Mouse (Mus musculus): ENCODE measurements around the gene Hs3st5.
A peak's percentile ranks its signal among the peaks of the same experiment; 100 is the strongest.
"Not testable (repeated sequence)": the region's sequence is repeated elsewhere in the genome, so short reads cannot be mapped to it uniquely, and the experiment has no call there.

Hs3st5 gene

GRCm38 (mm10) chr10:36557673-36558072 lies 51.1 kb downstream of the Hs3st5 start:
- DNase-seq (ENCODE audit: low spot score in 2 of 2): no peak

GRCm38 (mm10) chr10:36558736-36559135 lies 52.1 kb downstream of the Hs3st5 start:
- DNase-seq (ENCODE audit: low spot score in 2 of 2): no peak

- no peak for DNase-seq (ENCODE audit: low spot score in 2 of 2)
Observed at GRCm38 (mm10) chr10:36567258-36567657, 60.6 kb downstream of the Hs3st5 start.

GRCm38 (mm10) chr10:36572540-36572939 lies 65.9 kb downstream of the Hs3st5 start:
- no peak for DNase-seq (ENCODE audit: low spot score in 2 of 2)

GRCm38 (mm10) chr10:36578375-36579145 lies 71.9 kb downstream of the Hs3st5 start:
- DNase-seq (ENCODE audit: low spot score in 2 of 2): no peak

- DNase-seq (ENCODE audit: low spot score in 2 of 2): no peak
Observed at GRCm38 (mm10) chr10:36610400-36610799, 103.8 kb downstream of the Hs3st5 start.

GRCm38 (mm10) chr10:36611415-36611814 lies 104.8 kb downstream of the Hs3st5 start:
- not testable (repeated sequence) for DNase-seq (ENCODE audit: low spot score in 2 of 2)

- DNase-seq (ENCODE audit: low spot score in 2 of 2): no peak
Observed at GRCm38 (mm10) chr10:36623037-36623436, 116.4 kb downstream of the Hs3st5 start.

GRCm38 (mm10) chr10:36627952-36628351 lies 121.3 kb downstream of the Hs3st5 start:
- no peak for DNase-seq (ENCODE audit: low spot score in 2 of 2)

- DNase-seq (ENCODE audit: low spot score in 2 of 2): no peak
Observed at GRCm38 (mm10) chr10:36631746-36632145, 125.1 kb downstream of the Hs3st5 start.

- no peak for DNase-seq (ENCODE audit: low spot score in 2 of 2)
Observed at GRCm38 (mm10) chr10:36650653-36651052, 144.0 kb downstream of the Hs3st5 start.

GRCm38 (mm10) chr10:36713974-36714373 lies 207.4 kb downstream of the Hs3st5 start:
- DNase-seq (ENCODE audit: low spot score in 2 of 2): no peak

GRCm38 (mm10) chr10:36726239-36726638 lies 219.6 kb downstream of the Hs3st5 start:
- DNase-seq (ENCODE audit: low spot score in 2 of 2): no peak

GRCm38 (mm10) chr10:36729361-36730098 lies 222.9 kb downstream of the Hs3st5 start:
- DNase-seq (ENCODE audit: low spot score in 2 of 2): peak in 1 of 2 experiments; percentile 21

- DNase-seq (ENCODE audit: low spot score in 2 of 2): no peak
Observed at GRCm38 (mm10) chr10:36739375-36739774, 232.8 kb downstream of the Hs3st5 start.

GRCm38 (mm10) chr10:36750021-36750420 lies 243.4 kb downstream of the Hs3st5 start:
- DNase-seq (ENCODE audit: low spot score in 2 of 2): no peak

- no peak for DNase-seq (ENCODE audit: low spot score in 2 of 2)
Observed at GRCm38 (mm10) chr10:36754471-36754870, 247.9 kb downstream of the Hs3st5 start.

GRCm38 (mm10) chr10:36773595-36773994 lies 267.0 kb downstream of the Hs3st5 start:
- DNase-seq (ENCODE audit: low spot score in 2 of 2): no peak

GRCm38 (mm10) chr10:36774898-36775297 lies 268.3 kb downstream of the Hs3st5 start:
- DNase-seq (ENCODE audit: low spot score in 2 of 2): no peak

- no peak for DNase-seq (ENCODE audit: low spot score in 2 of 2)
Observed at GRCm38 (mm10) chr10:36781641-36782040, 275.0 kb downstream of the Hs3st5 start.

GRCm38 (mm10) chr10:36786970-36787369 lies 280.4 kb downstream of the Hs3st5 start:
- no peak for DNase-seq (ENCODE audit: low spot score in 2 of 2)

- no peak for DNase-seq (ENCODE audit: low spot score in 2 of 2)
Observed at GRCm38 (mm10) chr10:36791771-36792170, 285.2 kb downstream of the Hs3st5 start.

- no peak for DNase-seq (ENCODE audit: low spot score in 2 of 2)
Observed at GRCm38 (mm10) chr10:36795311-36795710, 288.7 kb downstream of the Hs3st5 start.
